Mouse (Mus musculus) kidney, adult 9 months (tissue): ENCODE measurements around the gene Dmtf1.
"Not testable (repeated sequence)": the region's sequence is repeated elsewhere in the genome, so short reads cannot be mapped to it uniquely, and the experiment has no call there.

ENCODE experiments used
- DNase-seq: peaks from one replicate; pipeline ENCODE4 v3.0.0; 2022

The Dmtf1 gene

GRCm38 (mm10) chr5:9161456-9162041 lies at the start of gene Dmtf1:
TSS of gene Dmtf1 (minus strand) at chr5:9161776.
- peak; percentile 94 for DNase-seq

GRCm38 (mm10) chr5:9186467-9186866 lies 24.9 kb upstream of the Dmtf1 start:
- DNase-seq, result no peak

- no peak for DNase-seq
Observed at GRCm38 (mm10) chr5:9173295-9173694, 11.7 kb upstream of the Dmtf1 start.

GRCm38 (mm10) chr5:9169328-9170005 lies 7.9 kb upstream of the Dmtf1 start:
- not testable (repeated sequence) for DNase-seq

GRCm38 (mm10) chr5:9166366-9166765 lies 4.8 kb upstream of the Dmtf1 start:
- no peak for DNase-seq

- not testable (repeated sequence) for DNase-seq
Observed at GRCm38 (mm10) chr5:9165151-9165550, 3.6 kb upstream of the Dmtf1 start.

- DNase-seq, result no peak
Observed at GRCm38 (mm10) chr5:9163411-9163810, 1.8 kb upstream of the Dmtf1 start.

- no peak for DNase-seq
Observed at GRCm38 (mm10) chr5:9162088-9162487, 512 bp upstream of the Dmtf1 start.

- DNase-seq, result peak; percentile 33
Observed at GRCm38 (mm10) chr5:9160831-9161455, 633 bp downstream of the Dmtf1 start.

- DNase-seq, result no peak
Observed at GRCm38 (mm10) chr5:9157336-9157735, 4.2 kb downstream of the Dmtf1 start.

GRCm38 (mm10) chr5:9156746-9157145 lies 4.8 kb downstream of the Dmtf1 start:
- DNase-seq, result no peak

- no peak for DNase-seq
Observed at GRCm38 (mm10) chr5:9149273-9149850, 12.2 kb downstream of the Dmtf1 start.

- DNase-seq, result no peak
Observed at GRCm38 (mm10) chr5:9142376-9142775, 19.2 kb downstream of the Dmtf1 start.

- DNase-seq, result no peak
Observed at GRCm38 (mm10) chr5:9140724-9141123, 20.9 kb downstream of the Dmtf1 start.

GRCm38 (mm10) chr5:9135588-9135987 lies 26.0 kb downstream of the Dmtf1 start:
- DNase-seq, result no peak

- no peak for DNase-seq
Observed at GRCm38 (mm10) chr5:9131786-9132185, 29.8 kb downstream of the Dmtf1 start.

- DNase-seq, result no peak
Observed at GRCm38 (mm10) chr5:9128566-9128965, 33.0 kb downstream of the Dmtf1 start.

GRCm38 (mm10) chr5:9124134-9124533 lies 37.4 kb downstream of the Dmtf1 start:
- no peak for DNase-seq

- no peak for DNase-seq
Observed at GRCm38 (mm10) chr5:9114162-9114561, 47.4 kb downstream of the Dmtf1 start.

- DNase-seq, result peak; percentile 73
Observed at GRCm38 (mm10) chr5:9111759-9112158, 49.8 kb downstream of the Dmtf1 start.

- DNase-seq, result no peak
Observed at GRCm38 (mm10) chr5:9111285-9111684, 50.3 kb downstream of the Dmtf1 start.

GRCm38 (mm10) chr5:9109582-9109981 lies 52.0 kb downstream of the Dmtf1 start:
- no peak for DNase-seq

- peak; percentile 67 for DNase-seq
Observed at GRCm38 (mm10) chr5:9108490-9108889, 53.1 kb downstream of the Dmtf1 start.
